Mouse (Mus musculus): Measurements from ENCODE around the gene Tmem80. TPM values are rescaled to one million over a fixed set of nuclear protein-coding genes. Genes with fewer than 3 reads are reported as not detected.
A peak's percentile ranks its signal among the peaks of the same experiment; 100 is the strongest.

Tmem80 gene
- polyA plus RNA-seq, 1 experiment from 2014 or later: 36.7 TPM

GRCm38 (mm10) chr7:141293852-141294471 is 33.6 kb upstream of the Tmem80 start:
- WGBS: under 1% methylated on average over 52 of the region's 53 CpGs
- peak overlapping the region; percentile 76 for H3K4me2 ChIP-seq (replicated peaks; ENCODE audit: low read depth, low read length)
- no peaks in the 10 kb centered on the region for H3K4me1 ChIP-seq (ENCODE audit: control insufficient read depth, insufficient read depth, low read length)
- H3K27me3 ChIP-seq (ENCODE audit: control insufficient read depth, insufficient read depth, low read length): peaks cover 41% of the 10 kb centered on the region
- H3K36me3 ChIP-seq (ENCODE audit: control insufficient read depth, insufficient read depth, low read length): peaks cover 9% of the 10 kb centered on the region
- peak; percentile 26; the same call in 1 of the 2 replicates for ATAC-seq (ENCODE audit: low FRiP score, low TSS enrichment)
- H3K4me3 ChIP-seq (ENCODE audit: low read length): peak overlapping the region; percentile 39
- peak overlapping the region; percentile 57 for H3K9ac ChIP-seq (ENCODE audit: low read depth, low read length)
- H3K27ac ChIP-seq (ENCODE audit: low read depth, low read length): no peak overlapping the region
- no peaks in the 10 kb centered on the region for H3K9me3 ChIP-seq (ENCODE audit: control insufficient read depth, low read length)

- H3K9ac ChIP-seq (ENCODE audit: low read depth, low read length): peak overlapping the region; percentile 57; the same call in 1 of the 2 replicates
- WGBS: 7% methylated on average over 22 of the region's 22 CpGs
- H3K27ac ChIP-seq (ENCODE audit: low read depth, low read length): no peak overlapping the region
- peak overlapping the region; percentile 39 for H3K4me3 ChIP-seq (ENCODE audit: low read length)
- H3K36me3 ChIP-seq (ENCODE audit: control insufficient read depth, insufficient read depth, low read length): peaks cover 14% of the 10 kb centered on the region
- no peaks in the 10 kb centered on the region for H3K4me1 ChIP-seq (ENCODE audit: control insufficient read depth, insufficient read depth, low read length)
- H3K4me2 ChIP-seq (replicated peaks; ENCODE audit: low read depth, low read length): peak overlapping the region; percentile 76
- ATAC-seq (ENCODE audit: low FRiP score, low TSS enrichment): 0 out of 2 replicates have a peak, but pooled peaks have one; percentile 3
- H3K9me3 ChIP-seq (ENCODE audit: control insufficient read depth, low read length): no peaks in the 10 kb centered on the region
- H3K27me3 ChIP-seq (ENCODE audit: control insufficient read depth, insufficient read depth, low read length): peaks cover 41% of the 10 kb centered on the region
Observed at GRCm38 (mm10) chr7:141294479-141294878, 33.1 kb upstream of the Tmem80 start.

- Histone ChIP-seq H3K4me2 (replicated peaks; ENCODE audit: low read depth, low read length) (no peak overlapping the region), H3K4me3 (ENCODE audit: low read length) (no peak overlapping the region), H3K4me1 (ENCODE audit: control insufficient read depth, insufficient read depth, low read length) (no peaks in the 10 kb centered on the region), H3K27me3 (ENCODE audit: control insufficient read depth, insufficient read depth, low read length) (peaks cover 27% of the 10 kb centered on the region), H3K36me3 (ENCODE audit: control insufficient read depth, insufficient read depth, low read length) (peaks cover 49% of the 10 kb centered on the region), H3K9me3 (ENCODE audit: control insufficient read depth, low read length) (no peaks in the 10 kb centered on the region), H3K9ac (ENCODE audit: low read depth, low read length) (no peak overlapping the region), H3K27ac (ENCODE audit: low read depth, low read length) (no peak overlapping the region)
- whole genome bisulfite sequencing: 70% methylated on average over 3 of the region's 3 CpGs
- ATAC-seq (ENCODE audit: low FRiP score, low TSS enrichment): no peak
Observed at GRCm38 (mm10) chr7:141297926-141298650, 29.5 kb upstream of the Tmem80 start.

- H3K27me3 ChIP-seq (ENCODE audit: control insufficient read depth, insufficient read depth, low read length): peaks cover 16% of the 10 kb centered on the region
- no peak overlapping the region for H3K4me2 ChIP-seq (replicated peaks; ENCODE audit: low read depth, low read length)
- peaks cover 56% of the 10 kb centered on the region for H3K36me3 ChIP-seq (ENCODE audit: control insufficient read depth, insufficient read depth, low read length)
- H3K4me1 ChIP-seq (ENCODE audit: control insufficient read depth, insufficient read depth, low read length): no peaks in the 10 kb centered on the region
- no peak overlapping the region for H3K27ac ChIP-seq (ENCODE audit: low read depth, low read length)
- ATAC-seq (ENCODE audit: low FRiP score, low TSS enrichment): no peak
- no peak overlapping the region for H3K9ac ChIP-seq (ENCODE audit: low read depth, low read length)
- no peak overlapping the region for H3K4me3 ChIP-seq (ENCODE audit: low read length)
- no peaks in the 10 kb centered on the region for H3K9me3 ChIP-seq (ENCODE audit: control insufficient read depth, low read length)
- WGBS: 91% methylated on average over 8 of the region's 8 CpGs
Observed at GRCm38 (mm10) chr7:141299175-141299574, 28.4 kb upstream of the Tmem80 start.

- ATAC-seq (ENCODE audit: low FRiP score, low TSS enrichment): no peak
- Histone ChIP-seq H3K9ac (ENCODE audit: low read depth, low read length) (no peak overlapping the region), H3K4me1 (ENCODE audit: control insufficient read depth, insufficient read depth, low read length) (no peaks in the 10 kb centered on the region), H3K4me2 (replicated peaks; ENCODE audit: low read depth, low read length) (no peak overlapping the region), H3K36me3 (ENCODE audit: control insufficient read depth, insufficient read depth, low read length) (peaks cover 75% of the 10 kb centered on the region), H3K4me3 (ENCODE audit: low read length) (no peak overlapping the region), H3K9me3 (ENCODE audit: control insufficient read depth, low read length) (no peaks in the 10 kb centered on the region), H3K27ac (ENCODE audit: low read depth, low read length) (no peak overlapping the region), H3K27me3 (ENCODE audit: control insufficient read depth, insufficient read depth, low read length) (no peaks in the 10 kb centered on the region)
- 97% methylated on average over 9 of the region's 9 CpGs for WGBS
Observed at GRCm38 (mm10) chr7:141301386-141301785, 26.2 kb upstream of the Tmem80 start.

GRCm38 (mm10) chr7:141302702-141303268 is 24.8 kb upstream of the Tmem80 start:
- H3K36me3 ChIP-seq (ENCODE audit: control insufficient read depth, insufficient read depth, low read length): peaks cover 83% of the 10 kb centered on the region
- H3K4me3 ChIP-seq (ENCODE audit: low read length): no peak overlapping the region
- no peak overlapping the region for H3K4me2 ChIP-seq (replicated peaks; ENCODE audit: low read depth, low read length)
- no peaks in the 10 kb centered on the region for H3K4me1 ChIP-seq (ENCODE audit: control insufficient read depth, insufficient read depth, low read length)
- H3K9ac ChIP-seq (ENCODE audit: low read depth, low read length): no peak overlapping the region
- H3K27me3 ChIP-seq (ENCODE audit: control insufficient read depth, insufficient read depth, low read length): no peaks in the 10 kb centered on the region
- H3K27ac ChIP-seq (ENCODE audit: low read depth, low read length): no peak overlapping the region
- WGBS: 85% methylated on average over 1 of the region's 1 CpGs
- H3K9me3 ChIP-seq (ENCODE audit: control insufficient read depth, low read length): no peaks in the 10 kb centered on the region
- ATAC-seq (ENCODE audit: low FRiP score, low TSS enrichment): no peak

- ATAC-seq (ENCODE audit: low FRiP score, low TSS enrichment): no peak
- Histone ChIP-seq H3K27ac (ENCODE audit: low read depth, low read length) (no peak overlapping the region), H3K4me2 (replicated peaks; ENCODE audit: low read depth, low read length) (no peak overlapping the region), H3K9me3 (ENCODE audit: control insufficient read depth, low read length) (no peaks in the 10 kb centered on the region), H3K9ac (ENCODE audit: low read depth, low read length) (no peak overlapping the region), H3K4me3 (ENCODE audit: low read length) (no peak overlapping the region), H3K4me1 (ENCODE audit: control insufficient read depth, insufficient read depth, low read length) (no peaks in the 10 kb centered on the region), H3K36me3 (ENCODE audit: control insufficient read depth, insufficient read depth, low read length) (peaks cover 90% of the 10 kb centered on the region), H3K27me3 (ENCODE audit: control insufficient read depth, insufficient read depth, low read length) (no peaks in the 10 kb centered on the region)
- WGBS: 92% methylated on average over 4 of the region's 4 CpGs
Observed at GRCm38 (mm10) chr7:141304537-141304936, 23.0 kb upstream of the Tmem80 start.

- no peak overlapping the region for H3K27ac ChIP-seq (ENCODE audit: low read depth, low read length)
- no peaks in the 10 kb centered on the region for H3K4me1 ChIP-seq (ENCODE audit: control insufficient read depth, insufficient read depth, low read length)
- H3K4me3 ChIP-seq (ENCODE audit: low read length): no peak overlapping the region
- WGBS: 83% methylated on average over 2 of the region's 2 CpGs
- H3K4me2 ChIP-seq (replicated peaks; ENCODE audit: low read depth, low read length): no peak overlapping the region
- H3K9ac ChIP-seq (ENCODE audit: low read depth, low read length): no peak overlapping the region
- ATAC-seq (ENCODE audit: low FRiP score, low TSS enrichment): no peak
- H3K27me3 ChIP-seq (ENCODE audit: control insufficient read depth, insufficient read depth, low read length): no peaks in the 10 kb centered on the region
- H3K9me3 ChIP-seq (ENCODE audit: control insufficient read depth, low read length): no peaks in the 10 kb centered on the region
- peaks cover 94% of the 10 kb centered on the region for H3K36me3 ChIP-seq (ENCODE audit: control insufficient read depth, insufficient read depth, low read length)
Observed at GRCm38 (mm10) chr7:141314416-141314815, 13.1 kb upstream of the Tmem80 start.

- H3K9me3 ChIP-seq (ENCODE audit: control insufficient read depth, low read length): no peaks in the 10 kb centered on the region
- H3K4me3 ChIP-seq (ENCODE audit: low read length): no peak overlapping the region
- H3K27ac ChIP-seq (ENCODE audit: low read depth, low read length): no peak overlapping the region
- peaks cover 94% of the 10 kb centered on the region for H3K36me3 ChIP-seq (ENCODE audit: control insufficient read depth, insufficient read depth, low read length)
- H3K4me1 ChIP-seq (ENCODE audit: control insufficient read depth, insufficient read depth, low read length): no peaks in the 10 kb centered on the region
- no peaks in the 10 kb centered on the region for H3K27me3 ChIP-seq (ENCODE audit: control insufficient read depth, insufficient read depth, low read length)
- H3K4me2 ChIP-seq (replicated peaks; ENCODE audit: low read depth, low read length): no peak overlapping the region
- ATAC-seq (ENCODE audit: low FRiP score, low TSS enrichment): no peak
- WGBS: 94% methylated on average over 8 of the region's 8 CpGs
- H3K9ac ChIP-seq (ENCODE audit: low read depth, low read length): no peak overlapping the region
Observed at GRCm38 (mm10) chr7:141315076-141315475, 12.5 kb upstream of the Tmem80 start.
